Mouse (Mus musculus): ENCODE measurements around the gene Wfdc21.
A peak's percentile ranks its signal among the peaks of the same experiment; 100 is the strongest.

Wfdc21 gene

DNA sequence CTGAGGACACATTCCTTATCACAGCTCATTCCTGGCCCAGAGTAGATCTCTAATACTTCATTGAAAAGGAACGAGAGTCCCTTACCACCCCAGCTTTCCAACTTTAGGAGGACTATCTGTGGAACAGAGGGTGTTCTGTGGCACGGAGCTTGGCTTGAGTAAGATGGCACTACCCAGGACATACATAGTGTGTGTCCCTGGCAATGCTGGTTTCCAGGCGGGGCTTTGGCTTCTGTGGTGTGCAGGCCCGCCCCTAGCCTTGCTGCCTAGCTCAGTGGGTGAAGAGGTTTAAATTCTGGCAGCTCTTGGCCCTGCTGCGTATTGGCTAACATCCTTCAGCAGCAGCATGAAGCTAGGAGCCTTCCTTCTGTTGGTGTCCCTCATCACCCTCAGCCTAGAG lies at the start of gene Wfdc21:
Gene Wfdc21, plus strand, starts transcription at position 260 of the 400 bp plus-strand sequence.
- DNase-seq, result no peak

DNA sequence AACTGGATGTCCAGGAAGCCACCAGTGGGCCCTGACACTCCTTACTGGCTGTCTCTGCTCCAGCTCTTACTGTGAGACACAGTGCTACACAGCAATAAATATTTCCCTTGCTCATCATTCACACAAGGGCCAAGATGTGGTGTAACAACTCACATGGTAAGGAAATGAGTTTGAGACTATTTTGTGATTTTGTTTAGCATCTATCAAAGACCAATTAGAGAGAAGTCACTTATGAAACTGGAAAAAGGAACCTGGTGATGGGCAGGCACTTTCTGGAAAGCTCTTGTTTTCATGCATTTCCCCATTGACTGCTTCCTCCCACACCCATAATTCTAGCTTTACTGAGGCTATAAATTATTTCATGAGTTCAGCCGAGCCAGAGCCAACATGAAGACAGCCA lies 43.0 kb upstream of the Wfdc21 start, which contains the start of gene Wfdc17:
Gene Wfdc17, plus strand, starts transcription at position 287 of the 400 bp plus-strand sequence.
- no peak for DNase-seq

- no peak for DNase-seq
Observed at GRCm38 (mm10) chr11:83708715-83709114, 38.0 kb upstream of the Wfdc21 start, which contains the start of gene Wfdc18. TSS of gene Wfdc18 (plus strand) at chr11:83709015.

GRCm38 (mm10) chr11:83709683-83710082 lies 37.1 kb upstream of the Wfdc21 start:
- no peak for DNase-seq

DNA sequence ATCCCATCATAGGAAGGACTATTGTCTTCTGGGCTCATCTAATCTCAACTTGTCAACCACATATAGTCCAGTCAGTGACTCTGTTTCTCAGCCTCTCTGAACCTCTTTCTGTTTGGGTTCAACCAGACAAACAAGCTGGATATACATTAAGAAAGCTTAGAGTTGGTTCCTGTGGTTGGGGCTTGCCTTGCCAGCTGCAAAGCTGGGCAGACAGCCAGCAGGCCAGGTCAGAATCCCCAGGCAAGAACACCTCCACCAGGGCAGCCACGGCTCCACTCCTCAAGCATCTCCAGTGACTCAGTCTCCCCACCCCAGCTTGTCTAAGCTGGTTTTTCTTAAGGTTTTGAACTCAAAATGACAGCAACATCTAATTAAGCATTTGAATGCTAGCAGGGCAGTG lies 34.1 kb upstream of the Wfdc21 start:
- DNase-seq, result no peak

GRCm38 (mm10) chr11:83713925-83714324 lies 32.8 kb upstream of the Wfdc21 start:
- no peak for DNase-seq

GRCm38 (mm10) chr11:83717042-83717665 lies 29.6 kb upstream of the Wfdc21 start:
- peak; percentile 20 for DNase-seq

DNA sequence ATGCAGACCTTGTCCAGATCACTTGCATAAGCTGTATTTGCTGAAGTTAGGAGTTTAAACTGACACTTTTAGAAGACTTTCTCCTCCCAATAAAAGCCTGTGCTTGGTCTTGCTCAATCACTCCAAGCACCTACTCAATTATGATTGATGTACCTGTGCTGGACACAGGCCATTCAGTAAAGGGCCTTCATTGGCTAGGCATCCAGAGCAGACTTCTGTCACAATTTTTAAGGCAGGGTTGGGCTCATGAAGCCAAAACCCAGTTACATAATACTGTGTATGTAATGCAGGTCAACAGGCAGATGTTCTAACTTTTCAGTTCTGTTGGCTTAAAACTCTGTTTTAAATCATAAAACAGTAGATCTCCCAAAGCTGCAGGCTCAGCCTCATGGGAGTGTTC lies 26.0 kb upstream of the Wfdc21 start:
- no peak for DNase-seq

DNA sequence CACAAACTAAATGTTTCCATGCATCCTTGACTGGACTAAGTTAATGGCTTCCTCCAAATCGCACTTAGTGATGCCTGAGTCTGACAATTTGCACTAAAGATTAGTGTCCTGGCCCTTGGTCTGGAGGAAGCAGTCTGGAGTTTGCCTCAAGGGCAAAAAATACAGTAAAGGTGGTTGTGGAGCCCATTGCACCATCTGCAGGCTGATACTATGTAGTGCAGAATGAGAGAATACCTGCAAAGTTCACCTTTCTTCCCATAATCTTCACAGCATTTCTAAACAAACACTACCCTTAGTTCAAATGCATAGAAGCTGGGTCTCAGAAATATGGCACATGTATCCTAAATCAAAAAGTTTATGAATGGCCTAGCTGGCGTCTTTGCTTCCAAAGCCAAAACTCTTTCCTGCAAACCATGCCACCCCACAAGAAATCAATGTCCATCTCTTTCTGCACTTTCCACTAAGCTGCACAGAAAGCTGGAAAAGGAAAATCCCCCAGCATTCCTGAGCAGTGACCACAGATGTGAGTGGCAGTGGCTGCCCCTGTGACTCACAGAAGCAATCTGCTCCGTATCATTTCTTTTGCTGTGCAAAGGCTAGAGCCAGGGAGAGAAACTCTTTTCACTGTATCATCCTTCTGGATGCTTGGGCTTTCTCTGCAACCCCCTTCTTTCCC lies 17.8 kb upstream of the Wfdc21 start:
- DNase-seq, result no peak

DNA sequence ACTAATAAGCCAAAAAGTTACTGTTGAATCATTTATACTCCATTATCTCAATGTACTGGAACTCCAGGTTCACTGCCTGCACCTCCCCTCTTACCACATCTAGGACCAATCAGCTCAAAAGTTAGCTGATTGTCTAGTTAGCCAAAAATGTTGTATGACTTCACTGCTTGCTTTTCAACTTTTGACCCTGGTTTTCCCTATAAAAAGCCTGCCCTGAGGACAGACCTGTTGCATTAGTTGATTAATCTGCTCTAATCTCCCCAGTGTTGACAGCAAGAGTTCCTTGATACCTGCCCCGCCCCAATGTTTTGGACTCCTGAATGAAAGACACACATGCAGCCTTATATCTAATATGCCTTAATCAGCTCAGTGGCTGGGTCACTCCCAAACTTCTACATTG lies 15.6 kb upstream of the Wfdc21 start:
- DNase-seq, result no peak

GRCm38 (mm10) chr11:83733071-83733640 lies 13.6 kb upstream of the Wfdc21 start:
- DNase-seq, result no peak

DNA sequence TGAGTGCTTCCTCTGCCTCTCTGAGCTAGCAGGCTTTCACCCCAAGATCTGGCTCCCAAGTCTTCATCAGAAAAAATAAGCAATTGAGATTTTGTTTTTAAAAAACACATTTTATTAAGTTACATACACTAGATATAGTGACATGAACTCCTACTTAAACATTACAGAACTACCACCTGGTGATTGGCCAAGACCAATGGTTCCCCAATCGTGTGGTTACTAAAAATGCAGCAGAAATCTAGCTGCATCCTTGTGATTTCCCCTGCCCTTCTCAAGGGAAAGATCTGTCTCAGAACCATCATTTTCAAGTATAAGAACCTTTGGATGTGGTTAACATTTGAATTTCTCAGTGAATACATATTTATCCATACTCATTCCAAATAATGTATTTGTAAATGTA lies 12.5 kb upstream of the Wfdc21 start:
- no peak for DNase-seq

GRCm38 (mm10) chr11:83735881-83736280 lies 10.9 kb upstream of the Wfdc21 start:
- DNase-seq, result no peak

DNA sequence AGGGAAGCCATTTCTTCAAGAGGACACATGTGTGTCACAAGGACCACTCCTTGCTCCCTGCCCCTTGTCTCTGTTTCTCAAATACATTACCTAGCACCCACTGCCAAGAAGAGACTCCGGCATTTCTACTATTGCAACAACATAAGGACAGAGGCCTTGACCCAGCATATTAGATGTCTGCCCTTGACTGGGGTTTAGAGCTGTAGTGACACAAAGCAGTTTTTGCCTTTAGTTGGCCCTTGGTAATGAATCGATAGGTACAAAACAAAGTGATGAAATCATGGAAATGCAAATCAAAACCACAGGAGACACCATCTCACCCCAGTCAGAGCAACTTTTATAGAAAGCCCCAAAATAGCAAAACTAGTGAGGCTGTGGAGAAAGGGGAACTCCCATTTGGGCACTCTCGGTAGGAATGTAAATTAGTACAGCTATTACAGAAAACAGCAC lies 9.6 kb upstream of the Wfdc21 start:
- DNase-seq, result no peak

DNA sequence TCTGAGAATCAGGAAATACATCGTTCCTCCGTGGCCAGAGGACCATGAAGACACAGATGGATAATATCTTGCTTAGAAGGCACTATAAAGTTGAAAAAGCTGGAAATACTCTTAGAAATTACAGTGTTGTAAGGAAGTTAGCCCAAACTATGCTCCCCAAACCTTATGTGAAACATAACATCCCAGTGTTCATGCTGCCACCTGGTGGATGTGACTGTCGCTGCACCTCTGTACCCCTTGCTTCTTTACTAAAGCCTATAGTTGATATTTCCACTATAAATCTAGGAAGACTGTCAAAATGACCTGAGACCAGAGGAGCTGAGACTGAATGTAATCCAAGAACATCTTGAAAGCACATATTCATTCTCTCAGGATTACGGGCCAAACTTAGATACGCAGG lies 7.5 kb upstream of the Wfdc21 start:
- DNase-seq, result peak; percentile 80

- no peak for DNase-seq
Observed at GRCm38 (mm10) chr11:83740443-83740991, 6.2 kb upstream of the Wfdc21 start.

- DNase-seq, result no peak
Observed at GRCm38 (mm10) chr11:83741841-83742240, 4.9 kb upstream of the Wfdc21 start.

DNA sequence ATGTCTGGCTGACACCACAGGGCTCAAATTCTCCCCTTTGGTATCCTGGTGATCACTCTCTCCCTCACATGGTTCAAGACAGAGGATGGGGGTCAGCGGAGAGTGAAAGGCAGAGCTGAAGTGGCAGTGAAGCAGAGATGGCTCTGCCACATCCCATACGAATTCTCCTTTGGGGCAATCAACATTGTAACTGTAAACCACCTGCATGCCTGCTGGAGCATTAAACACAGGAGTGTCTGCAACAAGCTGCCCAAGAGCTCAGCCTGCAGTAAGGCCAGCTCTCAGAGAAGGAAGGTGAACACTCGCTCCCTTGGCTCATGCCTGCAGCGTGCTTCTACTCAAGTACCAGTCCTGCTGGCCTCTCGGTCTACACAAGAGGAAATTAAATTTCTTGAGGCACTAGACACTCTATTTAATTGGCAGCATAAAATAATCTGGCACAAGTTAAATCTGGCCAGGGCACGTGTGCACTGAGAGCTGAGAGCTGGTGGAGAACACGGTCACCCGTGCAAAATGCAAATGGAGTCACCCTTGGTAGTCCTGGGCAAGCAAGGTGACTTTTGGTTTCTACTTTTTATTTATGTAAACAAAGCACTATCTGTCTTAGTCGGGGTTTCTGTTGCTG lies 3.9 kb upstream of the Wfdc21 start:
- DNase-seq, result no peak

- DNase-seq, result no peak
Observed at GRCm38 (mm10) chr11:83743525-83743924, 3.2 kb upstream of the Wfdc21 start.

GRCm38 (mm10) chr11:83746152-83746551 lies 588 bp upstream of the Wfdc21 start:
- no peak for DNase-seq

- DNase-seq, result no peak
Observed at GRCm38 (mm10) chr11:83747376-83748265, 881 bp downstream of the Wfdc21 start.

DNA sequence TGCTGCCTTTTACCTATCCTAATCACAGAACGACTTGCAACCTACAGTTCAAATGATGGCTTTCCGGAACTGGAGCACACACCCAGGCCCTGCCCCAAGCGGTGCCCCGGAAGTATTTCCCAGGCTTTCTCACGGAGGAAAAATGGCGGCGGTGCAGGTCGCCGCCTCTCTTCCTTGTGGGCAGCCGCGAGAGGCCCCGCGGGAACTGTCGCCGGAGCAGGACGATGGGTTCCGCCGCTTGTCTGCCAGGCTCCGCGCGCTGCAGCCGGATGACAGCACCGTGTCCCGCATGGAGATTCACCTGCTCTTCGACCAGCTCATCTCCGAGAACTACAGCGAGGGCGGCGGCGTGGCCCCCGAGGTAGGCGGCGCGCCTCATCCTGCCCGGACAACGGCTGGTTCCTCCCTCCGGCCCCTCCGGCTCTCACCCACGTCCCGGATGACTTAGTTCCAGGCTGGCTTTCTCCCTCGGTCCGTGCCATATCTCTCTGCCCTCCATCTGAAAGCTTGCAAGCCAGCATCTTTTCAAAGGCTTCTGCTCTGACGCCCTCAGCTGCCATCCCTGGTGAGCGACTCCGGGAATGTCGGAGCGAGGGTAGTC lies 6.9 kb downstream of the Wfdc21 start, which contains the start of gene Heatr6:
Gene Heatr6, plus strand, starts transcription at position 116 of the 601 bp plus-strand sequence.
- DNase-seq, result peak; percentile 91
